8 mouse cellular contexts compared by ENCODE assay signal in genomic region chr15:83204731-83205451, GRCm38 (mm10). TPM values are rescaled to one million over a fixed set of nuclear protein-coding genes. Genes with fewer than 3 reads are reported as not detected.
DNase-seq lines count a peak whose midpoint lies in the region; ATAC-seq lines count a peak whose summit lies in the region.

No protein-coding gene starts in this region.

- no peaks in the 10 kb centered on the region for H3K36me3 ChIP-seq in liver, embryonic 16.5 days (ENCODE audit: control insufficient read depth, insufficient read depth)

- 0 out of 2 replicates have a peak overlapping the region, but pooled peaks have one; percentile 30 for H3K4me2 ChIP-seq in liver, embryonic 16.5 days (ENCODE audit: low read depth, low read length)

- no peaks in the 10 kb centered on the region for H3K4me1 ChIP-seq in liver, embryonic 16.5 days (ENCODE audit: control insufficient read depth, low read depth, low read length)

- no peak overlapping the region for H3K4me3 ChIP-seq in liver, embryonic 16.5 days (ENCODE audit: low read depth, low read length)

- H3K9ac ChIP-seq in liver, embryonic 16.5 days (ENCODE audit: low read depth, low read length) = no peak overlapping the region

- ATAC-seq in liver, embryonic 16.5 days (ENCODE audit: low read depth) = no peak
- ATAC-seq in neutrophil, adult 5-6 weeks (ENCODE audit: extremely low read depth, insufficient number of reproducible peaks, low FRiP score, poor library complexity, severe bottlenecking) = peak; percentile 71

- DNase-seq in CD4-positive helper T cell, adult 2 months (ENCODE audit: low read depth, low spot score) = peak; percentile 73
- peak; percentile 71 for DNase-seq in T-cell, adult 2 months (ENCODE audit: low spot score)
- DNase-seq in embryo, embryonic 10.5 days (ENCODE audit: low spot score) = peak; percentile 83
- peak; percentile 73 to 84 for DNase-seq in heart, postnatal 10 days
- DNase-seq in layer of hippocampus, adult 11-12 months (ENCODE audit: low spot score) = peak; percentile 74
- DNase-seq in ovary, postnatal 10 days (ENCODE audit: low spot score) = no peak

- H3K9me3 ChIP-seq in liver, embryonic 16.5 days (replicated peaks; ENCODE audit: control insufficient read depth, low read length) = no peaks in the 10 kb centered on the region

- WGBS in liver, embryonic 16.5 days (ENCODE audit: insufficient replicate concordance) = 22% methylated on average over 10 of the region's 10 CpGs

- intact Hi-C loops in heart, postnatal 10 days (cut with DNase I) = loop anchor here (5.0 kb wide), 3 partner anchors 33 to 393 kb away; partner anchors contain the start of gene Cyb5r3

- no peak overlapping the region for H3K27ac ChIP-seq in liver, embryonic 16.5 days (ENCODE audit: low read length)

- peaks cover 8% of the 10 kb centered on the region for H3K27me3 ChIP-seq in liver, embryonic 16.5 days (ENCODE audit: control insufficient read depth, insufficient read depth, low read depth, low read length)

RNA-seq across cellular contexts. Expression of gene Cyb5r3, which starts 32.5 kb away (rescaled TPM):
- 100 to 1,000 TPM; 133 to 136 TPM for total RNA-seq in heart, postnatal 10 days (2021)
- 142 and 171 TPM in 2 replicates for polyA plus RNA-seq in liver, embryonic 16.5 days (2015; fragmentation: Nextera tagmentation; extraction: Ambion mirVana)
- total RNA-seq in neutrophil, adult 5-6 weeks (2017) = 22.5 and 30.8 TPM in 2 replicates

RNA-seq across cellular contexts. Expression of gene A4galt, which starts 46.7 kb away (rescaled TPM):
- total RNA-seq in heart, postnatal 10 days (2021) = 1 to 10 TPM; 5.3 to 7.5 TPM
- 0.13 TPM in 1 of 2 replicates, not detected in the other for polyA plus RNA-seq in liver, embryonic 16.5 days (2015; fragmentation: Nextera tagmentation; extraction: Ambion mirVana)
- total RNA-seq in neutrophil, adult 5-6 weeks (2017) = not detected in 2 replicates

RNA-seq across cellular contexts. Expression of gene Poldip3, which starts 55.7 kb away (rescaled TPM):
- 10 to 100 TPM; 45.7 to 47.3 TPM for total RNA-seq in heart, postnatal 10 days (2021)
- 54.4 and 55.8 TPM in 2 replicates for polyA plus RNA-seq in liver, embryonic 16.5 days (2015; fragmentation: Nextera tagmentation; extraction: Ambion mirVana)
- total RNA-seq in neutrophil, adult 5-6 weeks (2017) = 115 and 129 TPM in 2 replicates
